Mouse (Mus musculus) olfactory bulb, adult 2 months (tissue): ENCODE data around the gene D6Ertd527e.

Experiments used
- CTCF ChIP-seq: fragments of 200-500 bp; IDR thresholded peaks from 2 replicates; pipeline ENCODE4 v1.5.1; 2012; ENCODE audit warnings: low read depth, mild to moderate bottlenecking, low read length, moderate library complexity; ENCODE audit not compliant: insufficient read depth
- POLR2A ChIP-seq: fragments of 200-500 bp; IDR thresholded peaks from 2 replicates; pipeline ENCODE4 v1.6.1; 2012; ENCODE audit warnings: mild to moderate bottlenecking, low read depth, low read length, moderate library complexity; ENCODE audit not compliant: insufficient read depth

GRCm38 (mm10) chr6:87103314-87103713, 1.2 kb upstream of the D6Ertd527e start:
- TF ChIP-seq POLR2A (no peak), CTCF (no peak)
